Mouse (Mus musculus) thymus, adult 2 months (tissue): Measurements from ENCODE around the gene Swap70.

Experiments
- CTCF ChIP-seq: fragments of 200-500 bp; IDR thresholded peaks from 2 replicates; pipeline ENCODE4 v1.5.1; 2012; ENCODE audit warnings: mild to moderate bottlenecking, control low read depth, low read length, moderate library complexity, borderline replicate concordance; ENCODE audit not compliant: control insufficient read depth, poor library complexity, insufficient read depth; ENCODE audit errors: extremely low read depth
- POLR2A ChIP-seq: fragments of 200-500 bp; IDR thresholded peaks from 2 replicates; pipeline ENCODE4 v1.6.1; 2012; ENCODE audit warnings: mild to moderate bottlenecking, low read length, control low read depth, moderate library complexity; ENCODE audit not compliant: control insufficient read depth, poor library complexity, insufficient read depth; ENCODE audit errors: extremely low read depth

GRCm38 (mm10) chr7:110184608-110185007 lies 36.9 kb upstream of the Swap70 start:
- no peak for TF ChIP-seq POLR2A
- TF ChIP-seq CTCF, result no peak
